Mouse (Mus musculus): ENCODE measurements at regions not wholly inside any gene's neighbourhood (a gene's known extent, or its start where the extent isn't known, plus 50 kb on each side); places are given as distances from the start of the nearest gene placed in this dataset.

GRCm38 (mm10) chr2:11416122-11416521, 137.8 kb downstream of the Pfkfb3 start:
- DNase-seq (ENCODE audit: low spot score): no peak

GRCm38 (mm10) chr2:11412521-11412920, 141.4 kb downstream of the Pfkfb3 start:
- no peak for DNase-seq (ENCODE audit: low spot score)

GRCm38 (mm10) chr2:11408497-11408896, 145.4 kb downstream of the Pfkfb3 start:
- DNase-seq (ENCODE audit: low spot score): no peak

GRCm38 (mm10) chr2:11406103-11406615, 147.7 kb downstream of the Pfkfb3 start:
- DNase-seq (ENCODE audit: low spot score): no peak

GRCm38 (mm10) chr2:11402218-11402848, 151.5 kb downstream of the Pfkfb3 start:
- no peak for DNase-seq (ENCODE audit: low spot score)

GRCm38 (mm10) chr2:11399411-11399810, 154.5 kb downstream of the Pfkfb3 start:
- DNase-seq (ENCODE audit: low spot score): no peak

- DNase-seq (ENCODE audit: low spot score): no peak
Measured at GRCm38 (mm10) chr2:11398949-11399348, 154.9 kb downstream of the Pfkfb3 start.

GRCm38 (mm10) chr2:11398391-11398790, 155.5 kb downstream of the Pfkfb3 start:
- no peak for DNase-seq (ENCODE audit: low spot score)

- no peak for DNase-seq (ENCODE audit: low spot score)
Measured at GRCm38 (mm10) chr2:11396835-11397234, 157.0 kb downstream of the Pfkfb3 start.

- DNase-seq (ENCODE audit: low spot score): no peak
Measured at GRCm38 (mm10) chr2:11394675-11395349, 159.1 kb downstream of the Pfkfb3 start.

- no peak for DNase-seq (ENCODE audit: low spot score)
Measured at GRCm38 (mm10) chr2:11391725-11392124, 162.2 kb downstream of the Pfkfb3 start.

- DNase-seq (ENCODE audit: low spot score): peak; percentile 40
Measured at GRCm38 (mm10) chr2:11390667-11391334, 163.1 kb downstream of the Pfkfb3 start.

- DNase-seq (ENCODE audit: low spot score): no peak
Measured at GRCm38 (mm10) chr2:11387623-11388022, 166.3 kb downstream of the Pfkfb3 start.

- no peak for DNase-seq (ENCODE audit: low spot score)
Measured at GRCm38 (mm10) chr2:11383815-11384214, 170.1 kb downstream of the Pfkfb3 start.

- no peak for DNase-seq (ENCODE audit: low spot score)
Measured at GRCm38 (mm10) chr2:11377213-11377612, 176.7 kb downstream of the Pfkfb3 start.

- DNase-seq (ENCODE audit: low spot score): no peak
Measured at GRCm38 (mm10) chr2:11375726-11376454, 178.0 kb downstream of the Pfkfb3 start.

- no peak for DNase-seq (ENCODE audit: low spot score)
Measured at GRCm38 (mm10) chr2:11375092-11375491, 178.8 kb downstream of the Pfkfb3 start.

GRCm38 (mm10) chr2:11370273-11370672, 183.6 kb downstream of the Pfkfb3 start:
- DNase-seq (ENCODE audit: low spot score): no peak

GRCm38 (mm10) chr2:11367319-11367718, 186.6 kb downstream of the Pfkfb3 start:
- DNase-seq (ENCODE audit: low spot score): no peak

- no peak for DNase-seq (ENCODE audit: low spot score)
Measured at GRCm38 (mm10) chr2:11365815-11366214, 188.1 kb downstream of the Pfkfb3 start.

- DNase-seq (ENCODE audit: low spot score): peak; percentile 62
Measured at GRCm38 (mm10) chr2:11365371-11365770, 188.5 kb downstream of the Pfkfb3 start.

GRCm38 (mm10) chr2:11364111-11364510, 189.8 kb downstream of the Pfkfb3 start:
- no peak for DNase-seq (ENCODE audit: low spot score)

Data from gastrocnemius, adult 18-20 months (tissue).